8 mouse cellular contexts compared by ENCODE assay signal in the genomic region with DNA sequence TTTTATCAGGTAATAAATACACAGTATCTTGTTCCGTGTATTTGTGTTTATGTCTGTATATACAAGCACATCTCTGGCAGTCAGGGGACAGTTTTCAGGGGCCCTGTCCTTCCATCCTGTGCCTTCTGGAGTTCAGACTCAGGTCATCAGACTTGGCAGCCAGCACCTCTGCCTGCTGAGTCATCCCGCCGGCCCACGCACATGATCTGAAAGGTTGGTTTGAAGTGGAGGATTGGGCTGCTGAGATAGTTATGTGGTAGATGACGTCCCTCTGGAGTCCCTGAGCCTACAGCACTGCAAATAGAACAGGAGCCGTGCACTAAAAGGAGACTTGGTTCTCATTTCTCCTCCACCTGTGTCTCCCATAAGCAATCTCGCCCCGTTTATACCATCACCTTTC. TPM values are rescaled to one million over a fixed set of nuclear protein-coding genes. Genes with fewer than 3 reads are reported as not detected.
DNase-seq lines count a peak whose midpoint lies in the region; ATAC-seq and TF ChIP-seq lines count a peak whose summit lies in the region.

No protein-coding gene starts in this region.

- H3K27ac ChIP-seq in stomach, embryonic 15.5 days: no peak overlapping the region
- H3K27ac ChIP-seq in stomach, postnatal 0 days (replicated peaks): no peak overlapping the region
- H3K27ac ChIP-seq in brown adipose tissue, adult 24 weeks (replicated peaks; ENCODE audit: low read depth, low read length): 0 out of 2 replicates have a peak overlapping the region, but pooled peaks have one; percentile 23
- H3K27ac ChIP-seq in intestine, postnatal 0 days (ENCODE audit: low read depth, low read length): no peak overlapping the region

- no peaks in the 10 kb centered on the region for H3K4me1 ChIP-seq in stomach, embryonic 15.5 days
- H3K4me1 ChIP-seq in stomach, postnatal 0 days (replicated peaks; ENCODE audit: control insufficient read depth, insufficient read depth): no peaks in the 10 kb centered on the region
- no peaks in the 10 kb centered on the region for H3K4me1 ChIP-seq in brown adipose tissue, adult 24 weeks (ENCODE audit: control insufficient read depth, insufficient read depth, insufficient read length, low read length)
- H3K4me1 ChIP-seq in intestine, postnatal 0 days (replicated peaks; ENCODE audit: control insufficient read depth, insufficient read depth, low read length): no peaks in the 10 kb centered on the region

- H3K4me2 ChIP-seq in stomach, embryonic 15.5 days: no peak overlapping the region
- no peak overlapping the region for H3K4me2 ChIP-seq in stomach, postnatal 0 days (replicated peaks; ENCODE audit: low read depth)
- no peak overlapping the region for H3K4me2 ChIP-seq in intestine, postnatal 0 days (replicated peaks; ENCODE audit: low read depth)

- TF ChIP-seq CTCF in stomach, postnatal 0 days (IDR thresholded peaks at IDR 0.05; ENCODE audit: low read depth): no peak
- no peak for TF ChIP-seq CTCF in intestine, postnatal 0 days (IDR thresholded peaks at IDR 0.05; ENCODE audit: low read depth)

- WGBS in stomach, embryonic 15.5 days: 72% methylated on average over 8 of the region's 8 CpGs
- WGBS in stomach, postnatal 0 days: 62% methylated on average over 8 of the region's 8 CpGs
- WGBS in intestine, postnatal 0 days: 66% methylated on average over 8 of the region's 8 CpGs

- no peaks in the 10 kb centered on the region for H3K9me3 ChIP-seq in stomach, embryonic 15.5 days
- no peaks in the 10 kb centered on the region for H3K9me3 ChIP-seq in stomach, postnatal 0 days (ENCODE audit: control insufficient read depth, low read length)
- H3K9me3 ChIP-seq in intestine, postnatal 0 days (ENCODE audit: control insufficient read depth): no peaks in the 10 kb centered on the region

- H3K36me3 ChIP-seq in stomach, embryonic 15.5 days: peaks cover 11% of the 10 kb centered on the region; the same call in 1 of the 2 replicates
- H3K36me3 ChIP-seq in stomach, postnatal 0 days (ENCODE audit: control insufficient read depth, insufficient read depth, low read length): peaks cover 11% of the 10 kb centered on the region; the same call in 1 of the 2 replicates
- H3K36me3 ChIP-seq in intestine, postnatal 0 days (ENCODE audit: control insufficient read depth, insufficient read depth): peaks cover 24% of the 10 kb centered on the region

- intact Hi-C loops in heart, postnatal 25 days (cut with DNase I): no loop called here

- H3K9ac ChIP-seq in stomach, embryonic 15.5 days: no peak overlapping the region
- H3K9ac ChIP-seq in stomach, postnatal 0 days (ENCODE audit: low read length): no peak overlapping the region
- H3K9ac ChIP-seq in intestine, postnatal 0 days (ENCODE audit: low read depth, low read length): no peak overlapping the region

- H3K4me3 ChIP-seq in stomach, embryonic 15.5 days (replicated peaks): no peak overlapping the region
- H3K4me3 ChIP-seq in stomach, postnatal 0 days (ENCODE audit: low read depth, low read length): no peak overlapping the region
- H3K4me3 ChIP-seq in brown adipose tissue, adult 24 weeks (ENCODE audit: insufficient read depth, low read depth, low read length): no peak overlapping the region
- H3K4me3 ChIP-seq in intestine, postnatal 0 days (ENCODE audit: low read depth, low read length): no peak overlapping the region

- H3K27me3 ChIP-seq in stomach, embryonic 15.5 days (replicated peaks): no peaks in the 10 kb centered on the region
- H3K27me3 ChIP-seq in stomach, postnatal 0 days (ENCODE audit: control insufficient read depth, insufficient read depth, low read length): no peaks in the 10 kb centered on the region
- no peaks in the 10 kb centered on the region for H3K27me3 ChIP-seq in intestine, postnatal 0 days (replicated peaks; ENCODE audit: control insufficient read depth, insufficient read depth, low read length)

- no peak for DNase-seq in stomach, postnatal 0 days (ENCODE audit: low spot score)
- peak; percentile 36 for DNase-seq in heart, postnatal 25 days (ENCODE audit: low spot score)
- peak; percentile 39 to 72 for DNase-seq in spleen, postnatal 10 days (ENCODE audit: low spot score in 2 of 2)
- DNase-seq in thymus, postnatal 0 days (ENCODE audit: low spot score): no peak

- peak; percentile 71; the same call in 1 of the 2 replicates for ATAC-seq in stomach, embryonic 15.5 days (ENCODE audit: insufficient read depth, low FRiP score, low read depth)
- no peak for ATAC-seq in stomach, postnatal 0 days (ENCODE audit: low FRiP score, low TSS enrichment)
- ATAC-seq in intestine, postnatal 0 days: no peak
- ATAC-seq in megakaryocyte, adult 5-6 weeks (ENCODE audit: poor library complexity, severe bottlenecking): no peak

- TF ChIP-seq EP300 in stomach, postnatal 0 days (optimal IDR thresholded peaks at IDR 0.05): no peak

RNA-seq across cellular contexts. Expression of gene Rfx4, which starts 54.8 kb away (rescaled TPM):
- 0.04 and 0.08 TPM in 2 replicates for polyA plus RNA-seq in stomach, embryonic 15.5 days (2015; fragmentation: Nextera tagmentation; extraction: Ambion mirVana)
- polyA plus RNA-seq in stomach, postnatal 0 days (2015; fragmentation: Nextera tagmentation; extraction: Ambion mirVana): not detected in 2 replicates
- polyA plus RNA-seq in brown adipose tissue, adult 24 weeks (2012; ENCODE audit: insufficient read depth, insufficient read length, missing spikeins): 0.32 TPM in 1 of 2 replicates, not detected in the other
- under 1 TPM in 1 of 2 experiments, not detected in 1; 0.16 TPM for total RNA-seq in heart, postnatal 25 days (2021)
- not detected in 2 replicates for polyA plus RNA-seq in intestine, postnatal 0 days (2015; fragmentation: Nextera tagmentation; extraction: Ambion mirVana)
- 0.11 TPM in 1 of 2 replicates, not detected in the other for total RNA-seq in megakaryocyte, adult 5-6 weeks (2015)
- total RNA-seq in megakaryocyte, adult 5-6 weeks (2017): 0.24 TPM in 1 of 2 replicates, not detected in the other
- polyA plus RNA-seq in thymus, postnatal 0 days (2015; fragmentation: Nextera tagmentation; extraction: Ambion mirVana): 0.08 TPM in 1 of 2 replicates, not detected in the other

Comparison
In these comparisons a context has a peak if more than half of its experiments do, and no peak if none do; other contexts are left out.
1. DNase-seq: peak in heart, postnatal 25 days (single experiment) and spleen, postnatal 10 days (2 of 2); none in stomach, postnatal 0 days (single experiment) and thymus, postnatal 0 days (single experiment).